Mouse (Mus musculus) central nervous system, embryonic 14 days (tissue): ENCODE results near the gene Olfr342. TPM values are rescaled to one million over a fixed set of nuclear protein-coding genes. Genes with fewer than 3 reads are reported as not detected.

Experiments used
- polyA plus RNA-seq: library from polyadenylated mRNA; depleted of rRNA; stranded (reverse); fragments of >200 nt; gene quantifications from 2 replicates; pipeline ENCODE4 v1.2.3, GENCODE M21; 2012; rRNA removed

Gene Olfr342
- not detected in 2 replicates for polyA plus RNA-seq

DNA sequence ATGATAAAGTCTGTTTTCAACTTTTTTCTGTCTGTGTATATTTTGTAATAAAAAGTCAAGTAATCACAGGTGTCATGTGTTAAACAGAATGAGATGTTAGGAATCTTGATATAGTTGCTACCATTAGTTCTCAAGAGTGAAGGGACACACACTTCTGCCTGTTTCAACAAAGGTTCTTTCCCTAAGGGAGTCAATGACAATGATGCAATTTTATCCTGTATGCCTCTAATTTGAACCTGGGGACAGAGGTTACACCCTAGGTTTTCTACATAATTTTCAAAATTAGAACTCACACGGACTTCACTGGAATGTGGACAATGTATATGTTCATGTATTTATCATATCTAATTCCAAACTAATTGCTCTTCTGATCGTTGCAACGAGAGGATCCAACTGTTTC lies at the start of gene Olfr342:
Gene Olfr342 (plus strand): TSS at position 301 of the 400 bp plus-strand sequence.

DNA sequence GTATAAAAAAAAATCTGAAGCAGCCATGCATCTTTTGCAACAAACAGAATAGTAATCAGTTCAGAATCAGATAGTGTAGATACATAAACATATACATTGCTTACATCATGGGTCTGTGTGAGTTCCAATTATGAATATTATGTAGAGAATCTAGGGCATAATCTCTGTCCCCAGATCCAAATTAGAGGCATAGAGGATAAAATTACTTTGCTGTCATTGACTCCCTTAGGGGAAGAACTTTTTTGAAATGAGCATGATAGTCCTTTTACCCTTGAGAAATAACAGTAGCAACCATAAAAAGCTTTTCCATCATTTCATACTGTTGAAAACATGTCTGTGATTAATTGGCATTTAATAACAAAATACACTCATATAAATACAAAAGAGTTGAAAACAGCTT lies 42.4 kb upstream of the Olfr342 start, which contains the start of gene Olfr341:
Gene Olfr341 (minus strand): TSS at position 101 of the 400 bp plus-strand sequence.

DNA sequence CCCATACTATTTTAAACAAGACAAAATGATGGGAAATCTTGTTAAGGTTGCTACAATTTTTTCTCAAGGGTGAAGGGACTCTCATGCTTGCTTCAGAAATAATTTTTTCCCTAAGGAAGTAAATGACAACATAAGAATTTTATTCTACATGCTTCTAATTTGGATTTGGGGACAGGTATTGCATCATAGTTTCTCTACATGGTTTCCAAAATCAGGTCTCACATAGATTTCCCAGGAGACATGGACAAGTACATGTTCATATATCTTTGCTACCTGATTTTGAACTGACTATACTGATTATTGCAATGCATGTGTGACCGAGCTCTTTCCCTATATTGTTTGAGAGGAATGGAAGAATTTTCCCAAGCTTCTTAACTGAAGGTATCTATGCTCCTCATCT lies 41.6 kb downstream of the Olfr342 start, which contains the start of gene Olfr344:
Gene Olfr344 (plus strand): TSS at position 301 of the 400 bp plus-strand sequence.

Other genes starting within 250 kb of the Olfr342 start
- not detected in 2 replicates for gene Olfr338, start 151.5 kb upstream of the Olfr342 start, polyA plus RNA-seq
- not detected in 2 replicates for gene Olfr339, start 106.1 kb upstream of the Olfr342 start, polyA plus RNA-seq
- gene Olfr340, start 72.4 kb upstream of the Olfr342 start, polyA plus RNA-seq: not detected in 2 replicates
- gene Olfr341, start 42.5 kb upstream of the Olfr342 start, polyA plus RNA-seq: not detected in 2 replicates
- gene Olfr344, start 41.7 kb downstream of the Olfr342 start, polyA plus RNA-seq: 0.01 TPM in 1 of 2 replicates, not detected in the other
- gene Olfr345, start 115.0 kb downstream of the Olfr342 start, polyA plus RNA-seq: not detected in 2 replicates
- not detected in 2 replicates for gene Olfr346, start 160.8 kb downstream of the Olfr342 start, polyA plus RNA-seq
- gene Olfr347, start 206.9 kb downstream of the Olfr342 start, polyA plus RNA-seq: not detected in 2 replicates